Mouse (Mus musculus) heart, postnatal 0 days (tissue): Measurements from ENCODE around the gene Nav2.

Experiments
- CTCF ChIP-seq: IDR thresholded peaks from 2 replicates; pipeline ENCODE4 v1.5.1; 2016; ENCODE audit warnings: antibody characterized with exemption, control low read depth, low read depth
- EP300 ChIP-seq: IDR thresholded peaks from 2 replicates; pipeline ENCODE4 v1.6.1; 2016; ENCODE audit warnings: antibody characterized with exemption, low read depth

GRCm38 (mm10) chr7:49278531-49278930, 370.0 kb downstream of the Nav2 start:
- TF ChIP-seq CTCF (no peak), EP300 (no peak)
